ENCODE assay signal across 10 mouse cellular contexts in the genomic region with DNA sequence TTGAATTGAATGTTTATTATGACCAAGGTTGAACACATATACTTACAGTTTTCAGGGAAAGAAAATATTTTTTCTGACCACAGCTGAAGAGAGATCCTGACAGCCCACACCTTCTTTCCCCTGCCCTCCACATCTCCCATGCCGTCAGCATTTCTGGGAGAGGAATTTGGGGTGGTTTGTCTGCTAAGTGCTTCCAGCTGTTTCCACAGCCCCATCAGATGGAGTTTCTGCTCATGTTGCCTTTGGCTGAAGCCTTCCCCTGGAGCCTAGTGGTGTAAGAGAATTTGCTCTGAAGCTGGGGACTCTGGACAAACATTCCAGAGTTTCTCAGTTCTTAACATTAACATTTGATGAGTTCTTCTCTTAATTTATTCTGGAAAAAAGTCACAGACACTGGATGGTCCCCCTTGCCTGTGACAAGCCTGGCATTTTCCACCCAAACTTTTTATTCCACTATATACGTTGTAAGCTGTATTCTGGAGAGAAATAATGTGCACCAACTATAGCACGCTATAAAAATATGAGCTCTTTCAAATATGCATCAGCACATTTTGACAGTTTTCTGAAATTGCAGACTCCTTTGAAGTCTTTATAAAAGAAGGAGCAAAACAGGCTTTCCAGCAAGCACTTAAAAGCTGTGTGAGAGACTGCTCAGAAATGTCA.
A peak's percentile ranks its signal among the peaks of the same experiment; 100 is the strongest.
DNase-seq lines count a peak whose midpoint lies in the region; ATAC-seq lines count a peak whose summit lies in the region.
"Had no signal": no experiment of that assay in that cellular context is flagged by ENCODE, and none has a peak within 500 bp of the region (broad histone marks: within the 10 kb centered on the region; RNA-seq: fewer than 3 reads in every experiment).

No protein-coding gene starts in this region.

- H3K4me1 ChIP-seq in lung, embryonic 16.5 days (replicated peaks; ENCODE audit: control insufficient read depth, insufficient read depth, low read length), result no peaks in the 10 kb centered on the region
- H3K4me1 ChIP-seq: neural tube, embryonic 12.5 days had no signal

- peak overlapping the region; percentile 57 for H3K27ac ChIP-seq in lung, embryonic 16.5 days (ENCODE audit: low read length)
- H3K27ac ChIP-seq: layer of hippocampus, adult 2 months; neural tube, embryonic 12.5 days had no signal

- H3K9ac ChIP-seq in lung, embryonic 16.5 days (ENCODE audit: low read length), result no peak overlapping the region
- H3K9ac ChIP-seq: neural tube, embryonic 12.5 days had no signal

- peak; percentile 78 for ATAC-seq in lung, embryonic 16.5 days (ENCODE audit: low read depth)

- no peaks in the 10 kb centered on the region for H3K27me3 ChIP-seq in lung, embryonic 16.5 days (ENCODE audit: control insufficient read depth, insufficient read depth, low read depth, low read length)
- H3K27me3 ChIP-seq: neural tube, embryonic 12.5 days had no signal

- H3K4me3 ChIP-seq in lung, embryonic 16.5 days (ENCODE audit: low read length), result no peak overlapping the region
- H3K4me3 ChIP-seq: layer of hippocampus, adult 2 months; neural tube, embryonic 12.5 days had no signal

- no peaks in the 10 kb centered on the region for H3K9me3 ChIP-seq in lung, embryonic 16.5 days (ENCODE audit: control insufficient read depth, low read length)
- H3K9me3 ChIP-seq: neural tube, embryonic 12.5 days had no signal

- H3K4me2 ChIP-seq in lung, embryonic 16.5 days (ENCODE audit: low read depth, low read length), result no peak overlapping the region
- H3K4me2 ChIP-seq: neural tube, embryonic 12.5 days had no signal

- WGBS in lung, embryonic 16.5 days, result 29% methylated on average over 3 of the region's 3 CpGs

- peak; percentile 43 for DNase-seq in kidney, postnatal 10 days
- DNase-seq in kidney, adult 18-20 months, result no peak
- peak; percentile 39 for DNase-seq in embryo, embryonic 11.5 days (ENCODE audit: low read depth, low spot score)
- peak; percentile 16 to 42 for DNase-seq in gastrocnemius, adult 8-10 months (ENCODE audit: low spot score in 2 of 2)
- no peak for DNase-seq in adrenal gland, adult 2 months
- no peak for DNase-seq in urinary bladder, postnatal 10 days (ENCODE audit: low spot score)
- no peak for DNase-seq in adrenal gland, adult 8-10 months

- H3K36me3 ChIP-seq in lung, embryonic 16.5 days (ENCODE audit: control insufficient read depth, insufficient read depth, low read length), result no peaks in the 10 kb centered on the region
- H3K36me3 ChIP-seq: neural tube, embryonic 12.5 days had no signal

Comparison
In these comparisons a context has a peak if more than half of its experiments do, and no peak if none do; other contexts are left out.
1. DNase-seq: peak in kidney, postnatal 10 days (single experiment), embryo, embryonic 11.5 days (single experiment) and gastrocnemius, adult 8-10 months (2 of 2); none in kidney, adult 18-20 months (single experiment), adrenal gland, adult 2 months (single experiment), urinary bladder, postnatal 10 days (single experiment) and adrenal gland, adult 8-10 months (single experiment).